21 mouse cellular contexts compared by ENCODE assay signal in the genomic region with DNA sequence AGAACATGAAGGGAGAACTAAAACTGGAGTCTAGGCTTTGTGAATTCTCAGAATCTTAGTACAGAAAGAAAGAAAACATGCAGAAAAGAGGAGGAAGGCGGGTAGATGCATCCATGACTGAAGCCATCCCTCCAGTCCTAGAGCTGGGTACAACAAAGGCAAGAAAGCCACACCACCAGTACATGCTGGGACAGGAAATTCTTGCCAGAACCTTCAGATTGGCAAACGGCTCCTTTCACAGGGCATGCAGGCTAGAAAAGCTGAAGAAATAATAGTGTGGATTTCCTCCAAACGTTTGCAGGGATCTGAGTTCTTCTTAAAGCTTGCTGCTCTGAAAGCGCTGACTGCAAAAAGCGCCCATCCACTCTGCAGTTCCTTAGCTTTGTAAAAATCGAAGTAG.
DNase-seq lines count a peak whose midpoint lies in the region; ATAC-seq and TF ChIP-seq lines count a peak whose summit lies in the region.
"Had no signal": no experiment of that assay in that cellular context is flagged by ENCODE, and none has a peak within 500 bp of the region (broad histone marks: within the 10 kb centered on the region; RNA-seq: fewer than 3 reads in every experiment).

No protein-coding gene starts in this region.

- WGBS in cerebellum, adult 2 months: 69% methylated on average over 6 of the region's 6 CpGs

- TF ChIP-seq POLR2A in cerebellum, adult 2 months (IDR thresholded peaks at IDR 0.05; ENCODE audit: borderline replicate concordance, insufficient read depth, low read length): no peak
- no peak for TF ChIP-seq POLR2A in cortical plate, adult 2 months (IDR thresholded peaks at IDR 0.05; ENCODE audit: extremely low read depth, insufficient read depth, low read length)

- DNase-seq in cerebellum, adult 2 months: peak; percentile 27 to 49
- peak; percentile 12 to 19 for DNase-seq in layer of hippocampus, postnatal 10 days (ENCODE audit: low spot score in 2 of 2)
- no peak for DNase-seq in layer of hippocampus, adult 8-10 months (ENCODE audit: low spot score in 2 of 2)
- DNase-seq in cerebellum, adult 8-10 months: peak; percentile 20
- DNase-seq in gastrocnemius, postnatal 4 days (ENCODE audit: low spot score in 2 of 2): no peak
- no peak for DNase-seq in heart, postnatal 14 days
- DNase-seq: adrenal gland, postnatal 36 days; kidney, postnatal 25 days; liver, embryonic 13.5 days; lung, adult 2 months; lung, postnatal 14 days; right cerebral cortex, postnatal 4 days; thymus, adult 18-20 months; thymus, postnatal 36 days had no signal

- no peak overlapping the region for H3K27ac ChIP-seq in cerebellum, adult 2 months (ENCODE audit: insufficient read depth, low read length)
- 0 out of 2 replicates have a peak overlapping the region, but pooled peaks have one; percentile 10 for H3K27ac ChIP-seq in cortical plate, adult 2 months (ENCODE audit: insufficient read depth, low read length)
- H3K27ac ChIP-seq: heart, embryonic 10.5 days; hindbrain, postnatal 0 days; liver, embryonic 13.5 days; midbrain, embryonic 12.5 days; neural tube, embryonic 15.5 days had no signal

- no peak overlapping the region for H3K4me3 ChIP-seq in cerebellum, adult 2 months (replicated peaks; ENCODE audit: insufficient read depth, low read depth, low read length)
- H3K4me3 ChIP-seq in cortical plate, adult 2 months (ENCODE audit: insufficient read depth, low read length): no peak overlapping the region
- H3K4me3 ChIP-seq: heart, embryonic 10.5 days; liver, embryonic 13.5 days; midbrain, embryonic 12.5 days; neural tube, embryonic 15.5 days had no signal

- no peaks in the 10 kb centered on the region for H3K27me3 ChIP-seq in cerebellum, adult 2 months (ENCODE audit: control insufficient read depth, insufficient read depth, low read length)
- H3K27me3 ChIP-seq: liver, embryonic 13.5 days; midbrain, embryonic 12.5 days; neural tube, embryonic 15.5 days had no signal

- no peak for TF ChIP-seq CTCF in cerebellum, adult 2 months (IDR thresholded peaks at IDR 0.05; ENCODE audit: borderline replicate concordance, insufficient read depth, low read depth, low read length)
- no peak for TF ChIP-seq CTCF in cortical plate, adult 2 months (IDR thresholded peaks at IDR 0.05; ENCODE audit: extremely low read depth, insufficient read depth, low read length)

- ATAC-seq in cerebellum, adult (ENCODE audit: insufficient number of reproducible peaks, low FRiP score, low TSS enrichment): no peak
- ATAC-seq: hindbrain, postnatal 0 days; intestine, embryonic 16.5 days had no signal

- intact Hi-C loops in heart, postnatal 14 days (cut with DNase I): no loop called here

- peaks cover 14% of the 10 kb centered on the region for H3K4me1 ChIP-seq in cerebellum, adult 2 months (ENCODE audit: control insufficient read depth, insufficient read depth, low read length)
- H3K4me1 ChIP-seq in cortical plate, adult 2 months (ENCODE audit: control insufficient read depth, insufficient read depth, low read length): no peaks in the 10 kb centered on the region
- H3K4me1 ChIP-seq: heart, embryonic 10.5 days; liver, embryonic 13.5 days; neural tube, embryonic 15.5 days had no signal

Comparison
In these comparisons a context has a peak if more than half of its experiments do, and no peak if none do; other contexts are left out.
1. DNase-seq: peak in cerebellum, adult 2 months (2 of 2), layer of hippocampus, postnatal 10 days (2 of 2) and cerebellum, adult 8-10 months (single experiment); none in layer of hippocampus, adult 8-10 months (0 of 2), gastrocnemius, postnatal 4 days (0 of 2) and heart, postnatal 14 days (0 of 2).